Mouse (Mus musculus) right cerebral cortex, postnatal 36 days (tissue): ENCODE data around the gene Tjp3.

Experiments used
- DNase-seq, 2 experiments: peaks; one replicate each; pipeline ENCODE4 v3.0.0; 2022; ENCODE audit warnings: low spot score in 2 of 2, mixed read lengths in 1 of 2

Gene Tjp3

DNA sequence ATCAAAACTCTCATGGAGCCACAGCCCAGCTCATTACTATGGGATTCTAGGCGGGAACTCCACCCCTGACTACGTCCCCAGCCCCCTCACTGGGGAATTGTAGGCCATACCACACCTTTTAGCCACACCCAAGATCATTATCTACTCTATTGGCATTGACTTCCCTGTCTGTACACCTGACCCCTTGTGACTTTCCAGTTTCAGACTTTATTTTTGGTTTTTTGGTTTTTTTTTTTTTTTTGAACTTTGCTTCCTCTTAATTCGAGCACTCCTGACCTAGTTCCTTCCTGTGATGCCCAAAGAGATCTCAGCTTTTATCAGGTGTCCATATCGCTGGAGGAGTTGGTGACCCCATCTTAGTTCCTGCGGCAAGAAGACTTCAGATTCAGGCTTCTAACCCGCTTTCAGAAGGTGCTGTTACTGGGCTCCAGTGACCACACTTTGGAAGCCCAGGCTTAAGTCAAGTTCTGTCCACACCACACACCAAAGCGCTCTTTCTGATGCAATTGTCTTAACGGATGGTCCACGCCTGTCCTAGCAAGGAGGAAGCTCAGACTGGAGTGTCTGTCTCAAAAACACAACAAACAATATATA is at the start of gene Tjp3:
Gene Tjp3 (minus strand): TSS at position 71 of the 594 bp plus-strand sequence.
- no peak for DNase-seq

DNA sequence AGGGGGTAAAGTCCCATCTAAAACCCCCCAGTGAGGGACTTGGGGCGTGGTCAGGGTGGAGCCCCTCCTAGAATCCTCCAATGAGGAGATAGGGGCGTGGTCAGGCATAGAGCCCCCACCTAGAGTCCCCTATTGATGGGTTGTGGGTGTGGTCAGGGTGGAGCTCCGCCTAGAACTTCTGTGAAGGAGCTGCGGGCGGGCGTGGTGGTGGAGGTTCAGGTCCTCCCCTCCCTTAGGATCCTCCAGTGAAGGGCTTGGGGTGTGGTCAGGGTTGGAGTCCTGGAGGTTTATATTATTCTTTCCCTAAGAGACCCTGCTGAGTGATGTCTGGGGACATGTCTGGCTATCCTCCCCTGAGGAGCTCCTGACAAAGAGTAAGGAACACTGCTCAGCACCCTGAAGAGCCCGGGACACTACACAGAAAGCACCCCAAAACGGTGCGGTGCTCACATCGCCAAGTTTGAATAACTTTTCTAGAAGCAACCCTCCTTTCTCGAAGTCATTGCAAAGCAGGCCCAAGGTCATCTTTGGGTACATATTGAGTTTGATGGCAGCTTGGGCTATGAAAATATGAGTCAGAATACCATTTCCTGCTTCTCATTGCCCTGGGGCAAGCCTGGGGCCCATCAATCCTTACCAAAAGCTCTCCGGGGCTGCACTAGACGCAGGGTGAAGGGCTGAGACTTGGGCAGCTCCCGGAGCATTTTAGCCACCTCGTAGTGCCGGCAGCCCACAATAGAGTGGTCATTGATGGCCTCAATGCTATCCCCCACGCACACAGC is 49.4 kb upstream of the Tjp3 start:
- DNase-seq, result no peak

DNA sequence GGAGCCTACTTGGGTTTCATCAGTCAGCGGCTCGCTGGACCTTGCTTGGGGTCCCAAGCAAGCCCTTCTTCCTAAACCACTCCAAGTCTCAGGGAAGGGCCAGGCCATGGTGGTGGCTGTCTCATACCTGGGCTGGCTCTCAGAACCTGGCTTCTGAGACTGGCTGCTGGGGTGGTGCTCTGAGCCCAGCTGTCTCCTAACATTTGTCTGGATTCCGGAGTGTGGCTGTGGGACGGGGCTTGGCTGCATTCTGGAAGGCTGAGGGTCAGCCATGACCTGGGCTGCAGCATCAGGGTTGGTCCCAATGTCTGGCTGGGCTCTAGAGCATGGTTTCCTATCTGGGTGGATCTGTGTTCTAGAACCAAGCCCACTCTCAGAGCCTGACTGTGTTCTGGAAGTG is 45.2 kb upstream of the Tjp3 start:
- DNase-seq, result no peak

DNA sequence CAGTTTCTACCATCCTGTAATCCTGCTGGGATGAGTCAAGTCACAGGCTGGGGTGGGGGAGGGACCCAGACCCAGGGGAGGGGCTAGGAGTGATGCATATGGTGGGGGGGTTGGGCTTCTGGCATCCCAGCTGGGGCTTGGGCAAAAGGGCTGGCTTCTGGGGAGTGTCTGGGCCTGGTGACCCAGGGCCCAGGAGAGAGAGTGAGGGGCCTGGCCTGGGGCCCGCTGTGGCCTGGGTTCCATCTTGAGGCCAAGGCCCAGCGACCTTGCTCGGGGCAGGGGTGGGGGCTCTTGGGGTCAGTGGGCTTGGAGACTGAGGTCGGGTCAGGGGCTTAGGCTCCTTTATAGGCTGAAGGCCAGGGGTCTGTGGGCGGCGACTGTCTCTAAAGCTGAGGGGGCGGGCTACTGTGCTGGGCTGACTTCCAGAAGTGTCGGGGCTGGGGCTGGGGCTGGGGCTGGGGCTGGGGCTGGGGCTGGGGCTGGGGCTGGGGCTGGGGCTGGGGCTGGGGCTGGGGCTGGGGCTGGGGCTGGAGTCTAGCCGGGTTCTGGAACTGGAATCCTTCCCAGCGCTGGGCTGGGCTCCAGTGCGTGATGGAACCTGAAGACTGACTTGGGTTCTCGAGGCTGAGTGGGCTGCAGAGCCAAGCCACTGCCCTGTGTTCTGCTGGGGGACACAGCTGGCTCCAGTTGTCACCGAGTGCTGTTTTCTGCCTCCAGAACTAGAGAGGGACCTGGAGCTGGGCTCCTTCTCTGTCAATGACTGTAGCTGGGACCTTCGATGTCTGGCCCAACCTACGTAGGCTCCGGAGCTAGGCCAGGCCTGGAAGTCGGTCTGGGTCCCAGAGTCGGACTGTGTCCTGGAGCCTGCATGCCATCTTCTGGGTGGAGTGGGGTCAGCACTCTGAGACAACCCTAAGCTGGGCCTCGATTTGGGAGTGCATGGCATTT is 44.3 kb upstream of the Tjp3 start:
- no peak for DNase-seq

DNA sequence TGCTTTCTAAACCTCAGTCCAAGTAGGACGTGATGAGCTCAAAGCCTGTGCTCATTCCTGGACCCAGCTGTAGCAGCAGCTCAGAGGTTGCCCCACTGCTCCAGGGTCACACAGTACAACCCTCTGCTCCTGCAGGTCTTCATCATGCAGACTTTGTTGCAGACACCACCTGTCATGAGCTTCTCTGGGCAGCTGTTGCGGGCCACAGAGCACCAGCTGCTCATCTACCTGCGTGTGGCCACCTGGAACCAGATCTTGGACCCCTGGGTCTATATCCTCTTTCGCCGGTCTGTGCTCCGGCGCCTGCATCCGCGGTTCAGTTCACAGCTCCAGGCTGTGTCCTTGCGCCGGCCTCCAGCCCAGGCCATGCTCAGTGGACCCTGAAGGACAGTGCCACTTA is 42.9 kb upstream of the Tjp3 start:
- no peak for DNase-seq

DNA sequence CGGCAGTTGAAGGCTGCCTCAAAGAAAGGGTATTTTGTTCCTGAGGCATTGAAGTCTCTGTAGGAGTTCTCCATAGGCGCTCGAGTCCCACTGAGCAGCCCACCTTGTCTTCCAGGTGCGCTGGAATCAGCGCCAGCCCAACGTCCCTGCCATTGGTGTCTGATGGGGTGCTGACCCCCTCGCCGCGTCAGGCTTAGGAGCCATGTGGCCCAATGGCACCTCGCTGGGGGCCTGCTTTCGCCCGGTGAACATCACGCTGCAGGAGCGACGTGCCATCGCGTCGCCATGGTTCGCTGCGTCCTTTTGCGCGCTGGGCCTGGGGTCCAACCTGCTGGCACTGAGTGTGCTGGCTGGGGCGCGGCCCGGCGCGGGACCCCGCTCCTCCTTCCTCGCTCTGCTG is 40.9 kb upstream of the Tjp3 start:
- DNase-seq, result no peak

DNA sequence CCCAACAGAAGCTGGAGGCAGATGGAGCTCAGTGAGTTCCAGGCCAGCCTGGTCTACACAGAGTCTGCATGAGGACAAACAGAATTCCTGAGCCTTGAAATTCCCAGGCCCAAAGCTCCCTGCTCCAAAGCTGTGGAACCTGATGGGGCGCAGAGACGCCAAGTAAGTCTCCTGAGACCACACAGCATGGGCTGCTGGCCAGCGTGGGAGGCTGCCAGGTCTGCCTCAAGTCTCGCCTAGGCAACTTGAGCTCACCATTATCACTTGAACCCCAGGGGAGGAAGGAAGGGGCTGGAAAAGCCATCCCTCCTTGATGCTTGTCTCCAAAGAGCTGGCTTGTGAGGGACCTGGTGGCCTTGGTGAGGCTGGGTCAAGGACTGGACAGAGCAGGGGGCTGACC is 38.6 kb upstream of the Tjp3 start:
- no peak for DNase-seq

DNA sequence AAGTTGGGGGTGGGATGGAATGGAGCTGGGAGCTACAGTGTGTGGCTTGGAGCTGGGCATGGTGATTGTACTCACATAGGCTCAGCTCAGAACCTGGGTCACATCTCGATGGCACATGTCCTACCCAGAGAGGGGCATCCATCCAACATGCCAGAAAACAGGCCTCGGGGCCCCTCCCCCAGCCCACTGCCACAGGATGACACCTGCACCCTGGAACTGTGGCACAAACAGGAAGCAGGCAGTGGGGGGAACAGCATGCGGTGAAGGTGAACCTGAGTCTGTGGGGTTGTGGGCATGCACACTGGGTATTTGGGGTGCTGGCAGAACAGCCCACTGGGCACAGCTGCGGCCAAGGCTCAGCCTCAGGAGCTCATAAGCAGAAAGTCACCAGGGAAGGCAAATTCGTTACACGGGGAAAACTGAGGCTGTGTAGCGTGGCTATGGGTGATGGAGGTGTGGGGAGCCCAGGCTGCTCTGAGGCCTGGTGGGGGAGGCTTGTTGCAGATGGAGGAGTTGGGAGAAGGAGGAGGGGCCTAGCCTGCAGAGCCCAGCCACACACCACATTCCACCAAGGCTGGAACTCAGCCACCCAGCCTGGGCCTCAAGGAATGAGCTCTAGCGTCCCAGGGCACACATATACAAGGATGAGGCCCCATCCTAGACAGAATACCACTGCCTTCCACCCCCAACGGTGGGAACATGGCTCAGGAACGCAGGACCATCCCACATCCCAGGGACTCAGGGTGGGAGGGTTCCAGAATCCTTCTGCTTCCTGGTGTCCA is 38.0 kb upstream of the Tjp3 start:
- no peak for DNase-seq

DNA sequence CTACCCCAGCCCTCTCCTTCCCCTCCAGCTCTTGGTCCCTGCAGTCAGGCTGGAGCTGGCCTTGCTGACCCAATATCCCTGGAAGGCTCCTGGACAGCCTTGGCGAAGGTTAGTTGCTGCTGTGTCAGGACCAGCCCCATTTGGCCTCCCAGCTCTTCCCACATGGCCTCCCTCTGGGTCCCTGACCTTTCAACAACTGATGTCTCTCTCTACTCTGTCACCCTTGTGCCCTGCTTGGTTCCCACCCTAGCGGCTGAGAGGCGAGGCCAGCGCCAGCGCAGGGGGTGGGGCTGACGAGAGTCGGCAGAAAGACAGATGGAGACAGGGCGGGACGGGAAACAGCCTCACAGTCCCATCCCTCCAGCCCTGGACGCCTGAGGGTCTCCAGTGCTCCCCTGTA is 37.0 kb upstream of the Tjp3 start, which contains the start of gene Tbxa2r:
Gene Tbxa2r (plus strand): TSS at position 346 of the 400 bp plus-strand sequence.
- DNase-seq, result no peak

DNA sequence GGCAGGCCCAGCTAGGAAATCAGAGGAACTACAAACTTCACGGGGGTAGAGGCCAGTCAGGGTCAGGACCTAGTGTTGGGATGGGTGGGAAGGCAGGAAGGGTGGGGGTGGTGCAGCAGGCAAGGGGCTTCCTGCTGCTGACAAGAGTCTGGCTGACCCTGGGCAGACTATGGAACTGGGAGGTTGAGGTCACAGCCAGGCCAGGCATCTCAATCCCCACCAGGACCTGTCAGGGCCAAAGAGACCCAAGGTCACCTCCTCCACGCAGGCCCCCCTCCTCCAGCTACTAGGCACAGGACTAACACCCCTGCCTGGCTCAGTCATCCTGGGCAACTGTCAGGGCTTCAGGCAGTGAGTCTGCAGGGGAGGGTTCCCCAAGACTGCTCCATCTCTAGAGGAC is 36.6 kb upstream of the Tjp3 start:
- no peak for DNase-seq

DNA sequence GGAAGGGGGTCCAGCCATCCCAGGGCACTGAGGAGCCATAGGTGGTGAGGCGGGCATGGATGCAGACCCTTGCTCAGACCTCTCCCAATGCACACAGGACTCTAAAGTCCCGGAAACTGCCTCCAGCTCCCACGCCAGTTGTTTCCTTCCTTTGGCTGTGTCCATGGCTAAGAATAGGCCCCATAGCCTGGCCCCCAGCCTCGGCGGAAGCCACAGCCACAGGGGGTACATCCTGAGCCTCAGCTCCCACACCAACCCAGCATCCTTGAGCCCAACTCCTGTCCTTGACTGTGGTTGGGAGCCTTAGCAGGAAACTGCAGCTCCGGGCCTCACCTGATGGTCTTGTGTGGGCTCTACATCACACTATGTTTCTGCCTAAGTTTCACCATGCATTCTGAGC is 35.5 kb upstream of the Tjp3 start:
- no peak for DNase-seq

DNA sequence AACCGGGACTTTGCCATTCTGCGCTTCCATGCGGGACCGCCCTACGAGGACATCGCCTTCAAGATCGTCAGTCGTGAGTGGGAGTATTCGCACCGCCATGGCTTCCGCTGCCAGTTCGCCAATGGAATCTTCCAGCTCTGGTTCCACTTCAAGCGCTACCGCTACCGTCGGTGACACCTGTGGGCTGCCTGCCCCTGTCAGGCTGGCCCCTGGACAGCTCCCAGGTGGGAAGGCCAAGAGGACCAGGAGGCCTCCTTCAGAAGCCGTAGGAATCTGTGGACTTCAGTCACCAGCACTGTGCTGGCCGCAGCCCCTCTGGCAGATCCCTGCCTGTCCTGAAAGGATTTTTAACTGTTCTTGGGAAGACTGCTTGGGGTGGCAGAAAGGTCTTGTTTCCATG is 34.4 kb upstream of the Tjp3 start:
- DNase-seq, result no peak

DNA sequence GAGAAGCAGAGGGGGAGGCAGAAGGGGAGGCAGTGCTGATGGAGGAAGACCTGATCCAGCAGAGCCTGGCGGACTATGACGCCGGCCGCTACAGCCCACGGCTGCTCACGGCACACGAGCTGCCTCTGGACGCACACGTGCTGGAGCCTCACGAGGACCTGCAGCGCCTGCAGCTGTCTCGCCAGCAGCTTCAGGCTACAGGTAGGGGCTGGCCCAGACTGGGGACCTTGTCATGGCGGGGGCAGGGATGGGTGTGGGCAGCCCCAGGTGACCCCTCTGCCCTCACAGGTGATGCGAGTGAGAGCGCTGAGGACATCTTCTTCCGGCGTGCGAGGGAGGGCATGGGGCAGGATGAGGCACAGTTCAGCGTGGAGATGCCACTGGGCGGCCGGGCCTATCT is 33.8 kb upstream of the Tjp3 start:
- no peak for DNase-seq

DNA sequence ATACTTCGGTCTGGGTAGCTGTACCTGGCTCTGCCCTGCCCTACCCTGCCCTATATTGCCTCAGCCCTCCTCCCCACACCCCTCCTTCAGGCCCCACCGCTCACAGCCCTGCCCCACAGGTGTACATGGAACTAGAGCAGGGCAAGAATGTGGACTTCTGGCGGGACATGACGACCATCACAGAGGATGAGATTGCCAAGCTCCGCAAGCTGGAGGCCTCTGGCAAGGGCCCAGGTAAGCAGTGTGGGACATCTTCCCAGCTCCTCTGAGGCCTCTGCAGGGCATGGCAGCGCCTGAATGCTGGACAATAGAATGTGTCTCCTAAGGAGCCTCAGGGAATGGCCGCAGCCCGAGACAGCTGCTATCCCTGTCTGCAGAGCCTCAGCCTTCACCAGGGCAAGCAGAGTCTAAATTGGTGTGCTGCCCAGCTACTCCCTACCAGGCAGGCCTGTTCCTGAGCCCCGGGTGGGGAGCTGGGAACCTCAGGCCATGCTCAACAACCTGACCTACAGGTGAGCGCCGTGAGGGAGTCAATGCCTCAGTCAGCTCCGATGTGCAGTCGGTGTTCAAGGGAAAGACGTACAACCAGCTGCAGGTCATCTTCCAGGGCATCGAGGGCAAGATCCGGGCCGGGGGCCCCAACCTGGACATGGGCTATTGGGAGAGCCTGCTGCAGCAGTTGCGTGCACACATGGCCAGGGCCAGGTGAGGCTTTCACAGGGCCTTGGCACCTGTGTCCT is 32.6 kb upstream of the Tjp3 start:
- DNase-seq, result no peak

DNA sequence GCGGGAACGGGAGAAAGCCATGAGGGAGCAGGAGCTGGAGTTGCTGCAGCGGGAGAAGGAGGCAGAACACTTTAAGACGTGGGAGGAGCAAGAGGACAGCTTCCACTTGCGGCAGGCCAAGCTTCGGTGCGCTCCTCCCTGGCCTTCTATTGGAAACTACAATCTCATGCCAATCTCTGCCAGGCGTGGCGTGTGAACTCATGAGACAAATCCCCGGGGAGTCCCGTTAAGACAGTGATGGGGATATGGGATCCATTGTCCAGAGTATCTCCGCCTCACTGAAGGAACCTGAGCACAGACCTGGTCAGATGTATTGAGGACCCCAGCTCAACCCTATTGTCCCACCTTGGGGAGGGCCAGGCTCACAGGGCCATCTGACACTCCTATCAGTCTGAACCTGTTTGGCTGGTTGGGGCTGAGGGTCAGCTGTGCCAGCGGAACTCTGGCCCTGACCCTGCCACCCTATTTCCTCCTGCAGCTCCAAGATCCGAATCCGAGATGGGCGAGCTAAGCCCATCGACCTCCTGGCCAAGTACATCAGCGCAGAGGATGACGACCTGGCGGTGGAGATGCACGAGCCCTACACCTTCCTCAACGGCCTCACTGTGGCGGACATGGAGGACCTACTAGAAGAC is 31.9 kb upstream of the Tjp3 start:
- DNase-seq, result no peak

DNA sequence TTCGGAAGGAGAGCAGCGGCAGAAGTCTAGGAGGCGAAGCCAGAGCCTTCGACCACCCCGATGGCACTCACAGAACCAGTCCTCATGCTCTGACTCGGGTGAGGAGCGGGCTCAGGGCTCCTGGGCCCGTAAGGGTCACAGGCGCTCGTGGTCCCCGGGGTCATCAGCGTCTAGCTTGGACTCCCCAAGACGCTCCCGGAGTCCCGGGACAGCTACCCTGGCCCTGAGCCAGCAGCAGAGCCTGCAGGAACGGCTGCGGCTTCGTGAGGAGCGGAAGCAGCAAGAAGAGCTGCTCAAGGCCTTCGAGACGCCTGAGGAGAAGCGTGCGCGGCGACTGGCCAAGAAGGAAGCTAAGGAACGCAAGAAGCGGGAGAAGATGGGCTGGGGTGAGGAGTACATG is 31.1 kb upstream of the Tjp3 start:
- no peak for DNase-seq

DNA sequence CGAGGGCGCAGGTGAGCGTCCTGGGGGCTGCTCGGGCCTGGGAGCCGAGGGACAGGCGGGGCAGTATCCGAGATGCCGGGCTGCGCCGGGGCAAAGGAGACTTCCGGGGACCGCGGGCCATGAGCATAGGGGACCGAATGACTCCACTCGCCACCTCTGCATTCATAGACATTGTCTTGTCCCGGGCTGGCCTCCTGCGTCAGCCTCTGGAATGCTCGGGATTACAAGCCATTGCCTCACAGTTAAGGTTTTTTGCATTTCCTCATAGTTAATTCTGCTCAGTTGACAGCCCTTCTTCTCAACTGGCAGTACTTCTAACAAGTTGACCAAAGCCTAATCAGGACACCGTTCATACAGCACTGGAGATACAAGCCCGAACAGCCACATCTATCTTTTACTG is 30.1 kb upstream of the Tjp3 start:
- no peak for DNase-seq

DNA sequence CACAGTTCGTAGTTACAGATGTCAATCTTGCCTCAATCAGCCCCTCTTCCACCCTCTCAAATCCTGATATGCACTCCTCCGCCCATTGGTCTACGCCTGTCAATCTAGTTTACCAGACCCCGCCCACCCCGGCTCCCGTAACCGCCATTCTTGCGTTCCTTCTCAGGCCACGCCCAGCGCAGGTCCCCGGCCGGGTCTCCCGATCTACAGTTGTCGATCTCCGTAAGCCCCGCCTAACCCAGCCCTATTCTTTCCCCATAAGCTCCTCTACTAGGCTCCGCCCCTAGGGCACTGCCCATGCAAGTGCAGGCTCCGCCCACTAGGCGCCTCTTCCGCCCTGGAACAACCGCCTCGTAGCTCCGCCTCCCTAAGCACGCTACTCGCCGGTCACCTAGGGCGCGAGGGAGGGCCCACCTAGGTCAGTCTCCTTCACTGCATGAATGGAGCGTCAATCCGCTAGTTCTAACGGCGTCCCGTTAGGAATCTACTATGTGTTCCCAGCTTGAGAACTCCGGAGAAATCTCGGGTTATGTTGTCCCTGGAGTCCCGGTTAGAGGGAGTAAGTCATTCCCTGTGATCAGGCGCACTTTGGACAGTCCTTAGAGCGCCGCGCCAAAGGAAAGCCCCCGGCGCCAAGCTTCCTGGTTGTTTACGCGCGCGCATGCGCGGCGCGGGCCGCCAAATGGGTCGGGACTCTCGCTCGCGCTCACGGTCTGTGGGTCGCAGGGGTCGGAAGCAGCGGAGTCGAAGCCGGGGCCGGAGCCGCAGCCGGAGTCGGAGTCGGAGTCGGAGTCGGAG is 29.4 kb upstream of the Tjp3 start, which contains the start of gene Cactin:
Gene Cactin (plus strand): TSS at position 554 of the 798 bp plus-strand sequence.
- DNase-seq, result peak; percentile 99 to 100

DNA sequence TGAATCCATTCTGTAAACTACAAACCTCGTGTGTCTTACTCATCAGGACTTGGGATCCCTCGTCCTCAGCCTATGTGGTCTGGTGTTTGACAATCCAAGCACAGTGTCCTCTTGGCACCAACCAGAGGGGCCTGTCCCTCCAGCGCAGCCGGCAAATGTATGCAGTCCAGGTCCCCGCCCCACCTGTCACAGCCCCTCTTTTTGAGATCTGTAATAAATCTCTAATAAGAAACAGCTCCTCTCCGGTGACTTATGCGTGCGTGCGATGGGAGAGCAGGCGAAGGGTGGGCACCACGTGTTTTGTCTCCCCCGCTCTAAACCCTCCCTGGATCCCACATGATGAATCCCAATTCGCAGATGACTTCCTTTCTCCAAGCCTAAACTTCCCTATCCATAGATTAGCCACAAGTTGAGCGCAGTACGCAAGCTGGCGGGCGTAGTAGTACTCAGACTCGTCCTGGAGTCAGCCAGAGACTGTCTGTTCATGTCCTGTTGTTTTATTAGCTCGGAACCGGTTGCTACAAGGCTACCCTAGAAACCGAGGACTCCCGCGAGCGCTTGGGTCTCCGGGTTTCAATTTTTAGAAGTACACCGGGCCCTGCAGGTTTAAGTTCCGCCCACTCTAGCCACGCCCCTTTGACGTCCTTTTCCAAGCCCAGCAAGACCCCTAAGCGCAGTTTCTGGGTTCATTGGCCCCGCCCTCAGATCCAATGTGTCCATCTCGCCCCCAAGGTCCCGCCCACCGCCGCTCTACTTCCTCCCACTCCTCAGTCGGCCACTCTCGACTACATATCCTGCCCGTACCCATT is 28.6 kb upstream of the Tjp3 start:
- no peak for DNase-seq
